Mouse (Mus musculus): ENCODE measurements around the gene Cacna1g.

- TF ChIP-seq CTCF (IDR thresholded peaks at IDR 0.05; ENCODE audit: low read depth) (no peak), EP300 (IDR thresholded peaks at IDR 0.05; ENCODE audit: low read depth) (no peak)
Measured at GRCm38 (mm10) chr11:94484636-94485035, 10.6 kb upstream of the Cacna1g start.
